Mouse (Mus musculus): Measurements from ENCODE around the gene Ippk.

- TF ChIP-seq CTCF (IDR thresholded peaks at IDR 0.05; ENCODE audit: low read depth, low read length) (no peak), GATA1 (IDR thresholded peaks at IDR 0.05; ENCODE audit: borderline replicate concordance, low read length) (no peak), TAL1 (conservative IDR thresholded peaks at IDR 0.05; ENCODE audit: low read depth, low read length) (no peak), POLR2AphosphoS5 (IDR thresholded peaks at IDR 0.05; ENCODE audit: insufficient replicate concordance, low read depth, low read length) (no peak)
Observed at GRCm38 (mm10) chr13:49420754-49421605, at the start of gene Ippk.

All from G1E (cell line).